Mouse (Mus musculus) ovary, postnatal 14 days (tissue): ENCODE data around the gene Tmem171.

Experiments
- DNase-seq: peaks from one replicate; pipeline ENCODE4 v3.0.0; 2022; ENCODE audit warnings: low spot score

Gene Tmem171

GRCm38 (mm10) chr13:98693316-98693715, 1.3 kb downstream of the Tmem171 start:
- DNase-seq, result no peak

DNA sequence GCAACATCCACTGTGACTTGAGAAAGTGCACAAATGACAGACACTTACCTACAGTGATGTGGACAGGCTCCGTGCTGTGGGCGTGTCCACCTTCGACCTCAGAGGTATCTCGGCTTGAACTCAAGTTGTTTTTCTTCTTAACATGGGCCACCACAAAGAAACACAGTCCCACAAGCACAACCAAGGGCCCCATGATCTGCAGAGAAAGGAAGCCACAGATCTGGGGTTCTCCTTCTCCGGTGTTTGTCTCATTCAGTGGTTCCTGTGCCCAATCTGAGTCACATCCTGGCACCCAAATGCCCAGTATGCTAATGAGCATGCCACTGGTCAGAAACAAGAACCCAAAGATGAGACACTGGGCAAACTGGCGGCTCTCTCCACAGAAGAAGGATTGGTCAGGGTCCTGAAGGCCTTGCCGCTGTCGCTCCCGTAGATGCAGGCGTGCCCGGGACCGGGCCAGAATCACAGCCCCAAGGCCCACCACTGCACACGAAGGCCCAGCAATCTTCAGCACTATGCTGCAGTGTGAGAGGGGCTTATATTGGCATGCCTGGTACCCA, 2.6 kb downstream of the Tmem171 start:
- no peak for DNase-seq

- DNase-seq, result no peak
These were observed 3.7 kb downstream of the Tmem171 start for GRCm38 (mm10) chr13:98690886-98691285.

DNA sequence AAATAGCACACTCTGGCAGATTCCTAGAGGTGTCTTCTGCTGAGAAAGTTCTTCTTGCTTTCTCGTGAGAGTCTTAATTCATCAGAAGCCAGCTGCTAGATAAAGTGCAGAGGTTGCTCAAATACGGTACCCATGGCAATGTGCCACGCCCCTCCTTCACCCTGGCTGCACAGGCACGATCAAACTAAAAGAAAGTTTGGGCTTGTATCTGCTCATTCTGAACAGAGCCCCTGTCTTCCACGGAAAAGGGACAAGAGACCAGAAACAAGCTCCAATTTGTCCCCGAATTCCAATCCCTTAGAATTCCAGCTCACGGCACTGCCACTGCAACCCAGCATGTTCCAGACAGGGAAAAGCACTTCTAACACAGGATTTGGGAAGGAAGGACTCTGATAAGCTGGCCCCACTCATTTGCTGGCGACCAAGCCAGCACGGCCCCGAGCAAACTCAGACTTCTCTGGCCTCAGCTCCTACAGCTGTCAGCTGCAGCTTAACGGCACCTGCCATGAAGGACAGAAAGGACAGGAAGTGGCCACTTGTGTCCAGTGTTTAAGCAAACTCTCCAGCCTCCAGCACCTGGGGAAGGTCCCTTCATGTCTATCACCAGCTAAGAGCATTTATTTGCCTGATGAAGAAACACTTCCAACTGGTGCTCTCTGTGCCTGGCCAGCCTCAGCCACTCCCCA, 4.9 kb downstream of the Tmem171 start:
- no peak for DNase-seq

- no peak for DNase-seq
These were observed 6.7 kb downstream of the Tmem171 start for GRCm38 (mm10) chr13:98687931-98688330.

DNA sequence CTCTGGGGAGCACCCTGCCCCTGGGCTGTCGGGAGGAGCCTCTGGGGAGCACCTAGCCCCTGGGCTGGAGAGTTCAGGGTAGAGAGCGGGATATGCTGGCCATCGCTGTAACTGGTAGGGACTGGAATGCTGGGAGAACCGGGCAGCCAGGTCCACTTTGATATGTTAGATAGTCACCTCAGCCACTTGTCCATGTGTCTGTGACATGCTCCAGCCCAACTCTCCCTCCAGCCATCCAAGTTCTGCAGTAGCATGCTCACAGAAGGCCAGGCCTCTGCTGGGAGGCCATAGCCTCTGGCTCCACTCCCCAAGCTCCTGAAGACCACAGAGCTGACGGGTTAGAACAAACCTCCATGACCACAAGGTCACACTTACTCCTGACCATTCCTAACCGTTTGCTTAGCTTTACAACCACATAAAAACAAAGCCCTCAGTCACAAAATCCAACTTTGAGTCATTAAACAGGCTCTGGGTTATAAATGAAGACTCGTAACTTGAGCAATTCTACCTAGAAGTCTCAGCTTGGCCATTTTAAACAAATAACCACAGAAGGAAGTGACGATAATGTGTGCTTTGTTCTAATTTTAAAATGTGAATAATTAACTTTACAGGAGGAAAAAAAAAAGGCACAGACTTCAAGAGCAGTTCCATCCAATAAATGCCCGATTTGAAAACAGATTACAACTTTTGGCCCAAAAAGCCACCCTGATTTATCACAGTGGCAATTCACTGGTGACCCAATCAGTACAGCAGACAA, 10.3 kb downstream of the Tmem171 start:
- no peak for DNase-seq

DNA sequence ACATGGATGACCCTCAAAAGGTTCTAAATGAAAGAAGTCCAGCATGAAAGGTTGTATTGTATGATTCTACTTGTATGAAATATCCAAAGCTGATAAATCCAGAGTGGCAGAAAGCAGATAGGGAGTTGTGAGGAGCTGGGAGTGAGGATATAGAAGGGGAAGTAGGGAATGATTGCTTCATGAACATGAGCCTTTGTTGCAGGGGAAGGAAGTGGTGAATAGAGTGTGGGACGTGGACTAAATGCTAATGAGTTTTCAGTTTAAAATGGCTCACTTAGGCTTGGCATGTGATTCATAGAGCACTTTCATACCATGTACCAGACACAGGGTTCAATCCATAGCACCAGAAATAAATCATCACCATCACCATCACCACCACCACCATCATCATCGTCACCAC, 11.2 kb downstream of the Tmem171 start:
- no peak for DNase-seq

- DNase-seq, result no peak
These were observed 14.1 kb downstream of the Tmem171 start for GRCm38 (mm10) chr13:98680470-98681060.

DNA sequence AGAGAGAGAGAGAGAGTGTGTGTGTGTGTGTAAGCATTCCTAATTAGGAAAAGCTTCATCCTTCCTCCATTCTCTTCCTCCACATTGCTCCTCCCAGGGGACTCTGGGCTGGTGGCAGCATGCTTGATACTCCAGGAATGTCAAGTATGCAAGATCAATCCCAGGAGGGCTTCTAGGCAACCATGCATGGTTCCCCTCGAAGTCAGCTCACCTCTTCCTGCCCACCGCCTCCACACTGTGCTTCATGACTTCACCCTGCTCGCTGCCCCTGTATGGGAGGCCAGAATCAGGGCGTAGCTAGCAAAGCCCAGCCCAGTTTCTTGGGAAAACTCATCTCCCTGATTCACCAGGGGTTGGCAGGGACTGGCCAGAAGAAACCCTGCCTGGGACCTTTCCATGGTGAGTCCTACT, 15.0 kb downstream of the Tmem171 start:
- DNase-seq, result no peak

- DNase-seq, result no peak
These were observed 15.4 kb downstream of the Tmem171 start for GRCm38 (mm10) chr13:98679230-98679629.

DNA sequence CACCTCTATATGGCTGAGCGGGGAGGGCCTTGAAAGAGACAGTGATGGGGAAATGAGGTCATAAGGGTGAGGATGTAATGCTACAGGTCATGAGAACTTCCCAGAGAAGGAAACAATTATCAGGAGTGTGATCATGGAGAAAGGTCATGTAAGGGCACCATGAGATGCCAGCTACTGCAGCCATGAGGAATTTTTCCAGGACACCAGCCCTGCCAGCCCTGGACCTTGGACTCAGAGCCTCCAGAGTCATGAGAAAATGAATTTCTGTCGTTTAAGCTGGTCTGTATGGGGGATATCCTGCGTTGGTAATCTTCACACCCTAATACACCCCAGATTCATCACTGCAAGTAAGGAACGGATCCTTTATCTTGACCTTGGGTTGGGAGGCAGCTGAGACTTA, 20.7 kb downstream of the Tmem171 start:
- DNase-seq, result no peak

- no peak for DNase-seq
These were observed 25.3 kb downstream of the Tmem171 start for GRCm38 (mm10) chr13:98669296-98669695.

DNA sequence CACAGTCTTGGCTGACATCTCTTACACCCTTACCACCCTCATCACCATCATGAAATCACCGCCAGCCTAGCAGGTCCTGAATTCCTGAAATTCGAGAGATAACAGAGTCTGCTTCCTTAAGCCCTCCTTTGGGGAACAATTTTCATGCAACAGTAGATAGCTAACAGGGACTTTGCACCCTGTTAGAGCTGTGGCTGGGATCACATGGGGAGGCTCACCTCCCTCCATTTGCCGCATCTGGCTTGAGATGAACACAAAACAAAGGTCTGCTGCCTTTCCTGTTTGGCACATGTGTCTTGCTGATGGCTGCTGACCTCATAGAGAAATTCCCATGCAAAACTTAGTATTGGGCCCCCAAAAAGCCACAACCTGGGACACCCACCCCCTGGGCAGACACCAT, 27.3 kb downstream of the Tmem171 start:
- DNase-seq, result no peak

- DNase-seq, result no peak
These were observed 29.4 kb downstream of the Tmem171 start for GRCm38 (mm10) chr13:98665240-98665639.

GRCm38 (mm10) chr13:98662173-98662675, 32.4 kb downstream of the Tmem171 start:
- DNase-seq, result no peak

DNA sequence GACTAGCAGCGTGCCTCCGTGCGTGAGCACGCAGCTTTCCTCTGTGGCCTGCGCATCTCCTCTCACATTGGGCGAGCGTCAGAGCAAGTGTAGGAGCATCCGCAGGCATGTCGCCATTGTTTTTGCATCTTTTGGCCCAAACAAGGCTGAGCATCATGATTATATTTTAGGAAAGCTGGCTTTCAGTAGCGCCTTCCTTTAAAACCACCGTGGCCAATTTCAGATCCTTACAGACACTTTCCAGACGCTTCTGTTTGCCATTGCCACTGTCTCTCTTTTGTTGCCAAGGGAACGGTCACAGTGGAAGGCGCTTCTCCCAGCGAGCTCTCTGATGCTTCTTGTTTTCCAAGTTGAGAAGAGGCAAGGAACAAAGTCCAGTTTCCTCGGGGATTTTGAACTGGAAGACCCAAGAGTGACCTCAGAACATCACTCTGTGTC, 38.6 kb downstream of the Tmem171 start:
- no peak for DNase-seq

DNA sequence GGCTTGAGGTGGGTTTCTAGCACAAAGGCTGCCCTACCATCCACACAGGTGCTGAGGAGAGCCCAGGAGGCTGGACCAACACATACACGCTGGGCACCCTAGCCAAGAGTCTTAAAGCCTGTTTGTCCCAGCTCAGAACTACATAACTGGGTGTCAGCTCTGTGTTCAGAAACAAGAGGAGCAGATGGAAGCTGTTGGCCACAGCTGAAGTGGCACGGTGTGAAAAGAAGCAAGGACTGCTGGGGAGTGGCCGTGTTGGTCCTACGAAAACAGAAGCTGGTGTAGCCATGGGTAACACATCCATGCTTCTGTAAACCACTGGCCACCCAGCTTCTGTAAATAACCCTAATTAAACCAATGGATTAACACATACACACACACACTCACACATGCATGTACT, 39.3 kb downstream of the Tmem171 start:
- DNase-seq, result no peak

DNA sequence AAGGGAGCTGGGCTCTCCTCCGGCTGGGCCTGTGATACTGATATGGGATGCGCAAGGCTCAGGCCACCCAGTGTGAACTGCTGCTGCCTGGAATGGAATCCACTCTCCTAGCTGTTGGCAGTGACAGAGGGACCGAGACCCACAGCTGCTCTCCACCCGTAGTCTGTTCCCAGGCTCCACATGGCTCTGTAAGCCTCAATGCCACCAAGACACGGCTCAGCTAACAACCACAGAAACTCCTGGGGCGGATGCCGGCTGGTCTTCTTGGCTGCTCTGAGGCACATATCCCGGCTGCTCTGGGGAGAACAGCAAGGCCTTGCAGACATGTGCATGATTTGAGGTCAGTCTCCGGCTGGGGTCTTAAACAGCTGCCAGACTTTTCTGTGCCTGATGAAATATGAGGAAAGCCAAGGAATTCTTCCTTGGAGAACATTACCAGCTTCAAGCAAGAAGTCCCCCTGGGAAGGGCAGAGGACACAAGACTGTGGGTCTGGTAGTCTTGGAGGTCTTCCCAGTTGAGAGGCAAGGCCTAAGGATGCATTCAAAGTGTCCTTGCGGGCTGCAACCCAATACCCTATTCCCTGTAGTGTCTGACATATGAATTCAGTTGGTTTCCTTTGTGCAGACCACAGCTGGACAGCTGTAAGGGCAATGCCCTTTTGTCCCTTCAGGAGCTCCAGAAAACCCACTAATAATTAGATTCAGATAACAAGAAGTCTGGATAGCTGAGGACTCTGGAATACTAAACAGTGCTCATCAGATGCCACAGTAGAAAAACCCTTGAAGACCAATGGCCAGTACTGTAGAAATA, 40.3 kb downstream of the Tmem171 start:
- DNase-seq, result no peak

- no peak for DNase-seq
These were observed 42.4 kb downstream of the Tmem171 start for GRCm38 (mm10) chr13:98652194-98652593.

DNA sequence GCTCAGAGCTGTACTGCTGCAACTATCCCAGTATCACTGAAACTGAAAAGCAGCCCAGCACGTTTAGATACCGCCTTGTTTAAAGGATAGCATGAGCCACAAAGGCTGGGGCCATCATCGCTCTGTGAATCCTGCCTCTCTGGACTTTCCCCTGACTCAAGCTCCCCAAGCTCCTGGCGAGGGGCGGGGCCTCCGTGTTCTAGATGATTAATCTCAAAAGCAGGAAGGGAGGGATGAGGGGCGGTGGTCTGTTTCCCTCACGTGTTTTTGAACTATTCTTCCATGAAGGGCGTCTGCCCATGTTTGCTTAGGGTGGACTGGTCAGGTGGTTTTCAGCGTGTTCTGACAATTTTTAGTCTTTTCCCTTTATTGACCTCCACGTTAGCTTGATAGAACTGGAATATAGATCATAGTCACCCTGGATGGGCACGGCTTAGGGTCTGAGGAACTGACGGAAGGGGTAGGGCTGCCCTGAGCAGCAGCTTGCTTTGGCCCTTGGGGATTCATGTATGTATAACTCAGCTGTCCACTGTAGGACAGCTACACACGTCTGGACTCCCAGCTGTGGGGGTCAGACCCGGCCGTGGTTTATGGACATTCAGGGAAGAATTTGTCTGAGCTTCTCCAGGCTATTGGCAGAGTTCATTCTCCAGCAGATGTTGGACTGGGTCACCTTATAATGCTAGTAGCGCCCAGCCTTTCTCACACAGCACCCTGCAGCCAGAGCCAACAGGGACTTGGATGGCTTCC, 43.2 kb downstream of the Tmem171 start:
- no peak for DNase-seq
